Mouse (Mus musculus) heart, adult 18-20 months (tissue): Measurements from ENCODE around the gene Rpl31. TPM values are rescaled to one million over a fixed set of nuclear protein-coding genes. Genes with fewer than 3 reads are reported as not detected.

Experiments
- DNase-seq, 2 experiments: peaks; one replicate each; pipeline ENCODE4 v3.0.0; 2021 to 2022; ENCODE audit warnings: mixed read lengths in 1 of 2
- total RNA-seq, 2 experiments: library from RNA; stranded (reverse); gene quantifications; 2 replicates each; pipeline ENCODE4 v1.2.3; 2021

Gene Rpl31
- total RNA-seq, 2 experiments from 2014 or later: 431 to 565 TPM

DNA sequence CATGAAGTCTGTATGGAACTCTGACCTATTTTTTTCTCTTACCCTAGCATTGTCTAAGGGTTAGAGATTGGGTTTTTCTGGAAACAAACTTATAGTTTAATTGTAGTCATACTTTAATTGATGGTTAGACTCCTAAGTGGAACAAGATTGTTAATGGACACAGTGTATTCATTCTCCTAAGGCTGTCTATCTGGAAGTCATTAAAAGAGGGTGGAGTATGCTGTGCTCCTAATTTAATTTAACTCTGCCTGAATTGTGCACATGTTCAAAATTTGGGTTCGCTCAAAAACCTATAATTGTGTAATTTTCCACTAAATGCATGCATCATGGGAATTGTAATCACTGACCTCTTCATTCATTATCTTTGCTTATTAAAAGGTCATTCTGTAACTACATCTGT is 2.1 kb upstream of the Rpl31 start:
- DNase-seq: no peak

DNA sequence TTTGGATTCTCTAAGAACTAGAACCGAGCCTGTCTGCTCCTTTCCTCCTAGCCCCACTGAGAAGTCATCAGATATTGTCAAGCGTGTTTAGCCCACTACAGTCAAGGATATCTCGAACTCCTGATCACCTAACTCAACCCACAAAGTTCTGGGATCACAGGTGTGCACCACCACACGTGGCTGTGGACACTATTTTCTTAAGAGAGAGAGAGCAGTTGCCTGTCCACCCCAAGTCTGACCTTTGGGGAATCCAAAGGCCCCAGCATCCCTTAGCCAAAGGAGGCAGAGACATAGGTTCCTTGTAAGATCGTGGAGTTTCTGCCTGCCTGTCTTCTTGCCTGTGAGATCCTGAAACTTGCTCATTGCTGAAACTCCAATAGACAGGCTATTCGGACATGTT is 597 bp upstream of the Rpl31 start:
- DNase-seq: no peak

- no peak for DNase-seq
Observed at GRCm38 (mm10) chr1:39368267-39368841, 712 bp downstream of the Rpl31 start.

- no peak for DNase-seq
Observed at GRCm38 (mm10) chr1:39370431-39370830, 2.8 kb downstream of the Rpl31 start.

- DNase-seq: no peak
Observed at GRCm38 (mm10) chr1:39372220-39372843, 4.7 kb downstream of the Rpl31 start.

DNA sequence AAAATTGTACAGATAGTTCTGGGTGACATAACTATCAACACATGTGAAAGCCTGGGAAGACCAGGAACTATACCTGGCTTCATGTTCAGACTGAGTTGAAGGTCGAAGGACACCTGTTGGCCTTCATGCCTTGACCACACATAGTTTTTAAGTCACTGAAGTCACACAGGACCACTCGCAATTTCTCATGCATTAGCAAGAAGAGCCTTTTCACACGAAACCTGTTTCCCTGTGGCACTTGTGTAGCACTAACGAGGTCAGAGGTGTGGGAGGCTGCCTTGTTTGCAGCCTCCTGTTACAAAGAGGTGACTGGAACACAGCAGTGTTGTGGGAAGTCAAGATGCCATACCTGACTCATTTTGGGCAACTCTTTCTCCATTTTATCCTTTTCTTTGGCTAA is 5.7 kb downstream of the Rpl31 start:
- no peak for DNase-seq

GRCm38 (mm10) chr1:39374231-39374809 is 6.7 kb downstream of the Rpl31 start:
- DNase-seq: no peak

- no peak for DNase-seq
Observed at GRCm38 (mm10) chr1:39376121-39376520, 8.5 kb downstream of the Rpl31 start.

- no peak for DNase-seq
Observed at GRCm38 (mm10) chr1:39376726-39377240, 9.1 kb downstream of the Rpl31 start.

DNA sequence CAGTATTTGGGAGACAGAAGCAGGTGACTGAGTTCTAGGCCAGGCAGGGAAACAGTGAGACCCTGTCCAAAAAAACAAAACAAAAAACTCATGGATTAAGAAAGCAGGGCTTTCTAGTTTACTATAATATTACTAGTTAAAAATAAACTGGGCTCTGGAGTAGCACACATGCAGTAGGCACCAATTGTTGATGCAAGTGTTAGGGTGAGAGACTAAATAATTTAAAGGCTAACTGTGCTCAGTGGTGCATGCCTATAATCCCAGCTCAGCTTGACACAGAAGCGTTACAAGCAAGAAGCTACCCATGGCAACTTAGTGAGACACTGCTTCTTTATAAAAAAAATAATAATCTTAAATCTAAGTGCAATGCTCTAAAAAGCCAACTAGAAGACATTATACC is 10.9 kb downstream of the Rpl31 start:
- no peak for DNase-seq

- DNase-seq: no peak
Observed at GRCm38 (mm10) chr1:39379021-39379420, 11.4 kb downstream of the Rpl31 start.

GRCm38 (mm10) chr1:39381017-39381416 is 13.4 kb downstream of the Rpl31 start:
- DNase-seq: no peak

DNA sequence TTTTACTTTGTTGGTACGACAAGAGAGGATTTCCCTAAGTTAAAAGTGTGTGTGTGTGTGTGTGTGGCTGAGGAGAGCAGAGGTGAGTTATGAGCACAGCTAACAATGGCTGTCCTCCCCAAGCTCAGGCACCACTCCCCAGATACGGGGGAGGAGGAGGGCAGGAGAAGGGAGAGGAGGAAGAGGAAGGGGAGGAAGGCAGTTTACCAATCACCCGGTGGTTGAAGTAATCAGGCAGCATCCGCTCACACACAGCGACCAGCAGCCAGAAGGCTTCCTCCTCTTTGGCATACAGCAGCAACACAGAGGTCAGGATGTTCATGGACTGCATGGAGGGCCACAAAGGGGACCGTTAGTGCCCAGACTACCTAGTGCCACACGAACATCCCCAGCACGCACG is 17.3 kb downstream of the Rpl31 start:
- no peak for DNase-seq

- DNase-seq: no peak
Observed at GRCm38 (mm10) chr1:39386456-39386855, 18.8 kb downstream of the Rpl31 start.

DNA sequence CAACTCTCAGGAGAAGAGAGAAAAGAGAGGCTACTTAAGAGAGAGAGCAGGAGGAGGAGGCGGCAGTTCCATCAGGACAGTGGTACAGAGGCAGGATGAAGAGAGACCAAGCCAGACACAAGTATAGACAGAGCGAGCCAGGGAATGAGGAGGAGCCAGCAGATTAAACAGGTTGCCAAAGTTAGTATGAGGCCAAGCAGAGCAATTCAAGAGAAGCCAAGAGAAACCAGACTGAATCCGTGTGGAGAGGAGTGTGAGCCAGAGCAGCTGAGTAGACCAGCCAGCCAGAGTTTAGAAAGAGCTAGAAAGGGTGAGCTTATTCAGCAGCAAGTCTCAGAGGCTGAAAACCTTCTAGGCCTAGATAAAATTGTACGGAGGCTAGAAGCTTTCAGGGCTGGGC is 19.9 kb downstream of the Rpl31 start:
- DNase-seq: peak; percentile 62 to 83

- DNase-seq: no peak
Observed at GRCm38 (mm10) chr1:39388163-39388562, 20.5 kb downstream of the Rpl31 start.

DNA sequence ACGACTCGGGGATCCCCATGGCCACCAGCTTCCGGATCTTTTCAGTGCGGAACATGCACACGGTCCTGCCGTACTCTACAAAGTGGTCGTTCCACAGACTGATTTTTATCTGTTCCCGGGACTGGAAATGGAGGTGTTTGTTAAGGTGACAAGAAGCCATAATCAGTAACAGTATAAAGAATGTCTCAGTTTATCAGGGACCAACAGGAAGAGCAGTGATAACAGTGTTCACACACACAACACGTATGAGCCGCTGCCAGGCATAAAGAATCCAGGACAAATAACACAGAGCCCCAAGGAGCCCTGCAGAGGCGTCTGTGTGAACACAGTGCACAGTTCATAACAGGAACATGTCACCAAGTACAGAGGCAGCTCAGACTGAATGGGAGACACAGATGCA is 21.7 kb downstream of the Rpl31 start:
- DNase-seq: no peak

DNA sequence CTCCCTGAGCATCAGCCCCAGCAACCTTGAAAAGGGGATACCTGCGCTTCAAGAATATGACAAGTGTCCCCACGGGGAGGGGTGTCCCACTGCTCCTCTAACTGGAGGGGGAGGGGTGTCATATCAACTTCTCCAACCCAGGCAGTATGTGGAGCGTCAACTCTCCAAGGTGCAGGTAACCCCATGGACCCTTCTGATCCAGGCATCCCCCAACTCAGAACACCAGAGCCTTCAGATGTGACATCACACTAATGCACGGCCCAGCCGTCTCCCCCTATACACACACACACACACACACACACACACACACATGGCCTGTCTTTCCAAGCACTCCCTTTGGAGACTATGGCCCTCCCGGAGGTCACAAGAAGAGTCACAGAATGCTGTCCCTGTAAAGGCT is 24.0 kb downstream of the Rpl31 start:
- DNase-seq: no peak

- peak; percentile 69 to 87 for DNase-seq
Observed at GRCm38 (mm10) chr1:39392189-39392588, 24.5 kb downstream of the Rpl31 start.

DNA sequence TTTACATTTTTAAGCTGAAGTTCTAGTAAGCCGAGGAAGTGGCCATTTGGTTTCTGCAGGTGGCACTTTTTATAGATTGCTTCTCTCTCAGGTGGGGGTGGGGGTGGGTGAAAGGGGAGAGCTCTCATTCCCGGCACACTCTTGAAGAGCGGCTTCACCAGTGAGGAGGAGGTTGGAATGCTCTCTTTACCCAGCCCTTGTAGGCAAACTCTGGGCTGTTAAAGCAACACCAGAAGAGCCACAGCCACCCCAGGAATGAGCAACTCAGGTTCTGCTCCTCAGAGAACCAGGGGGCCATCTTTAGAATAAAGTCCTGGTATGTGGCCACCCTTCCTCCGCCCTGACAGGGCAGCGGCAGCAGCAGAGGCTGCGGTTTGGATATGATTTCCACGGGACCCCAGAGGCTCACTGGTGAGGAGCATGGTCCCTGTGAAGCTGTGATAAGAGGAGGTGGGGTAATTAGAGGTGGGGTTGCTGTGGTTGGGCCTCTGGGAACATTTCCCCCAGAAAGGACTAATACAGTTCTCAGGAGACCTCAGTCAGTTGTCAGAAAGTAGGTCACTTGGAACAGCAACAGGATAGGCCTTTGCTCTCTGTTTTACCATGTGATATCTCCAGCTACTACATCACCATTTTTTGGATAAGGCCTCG is 25.7 kb downstream of the Rpl31 start:
- DNase-seq: peak; percentile 45 to 68

- peak; percentile 70 to 88 for DNase-seq
Observed at GRCm38 (mm10) chr1:39394096-39394495, 26.5 kb downstream of the Rpl31 start.

GRCm38 (mm10) chr1:39394650-39395049 is 27.0 kb downstream of the Rpl31 start:
- DNase-seq: no peak

GRCm38 (mm10) chr1:39396347-39396746 is 28.7 kb downstream of the Rpl31 start:
- peak in 1 of 2 experiments; percentile 46 for DNase-seq
